Mouse (Mus musculus) cortical plate, adult 2 months (tissue): ENCODE results near the gene Atp6v1b1.

Source experiments
- CTCF ChIP-seq: fragments of 200-500 bp; IDR thresholded peaks from 2 replicates; pipeline ENCODE4 v1.5.1; 2011; ENCODE audit warnings: mild to moderate bottlenecking, control low read depth, low read length; ENCODE audit not compliant: insufficient read depth; ENCODE audit errors: extremely low read depth
- POLR2A ChIP-seq: fragments of 200-500 bp; IDR thresholded peaks from 2 replicates; pipeline ENCODE4 v1.6.1; 2011; ENCODE audit warnings: mild to moderate bottlenecking, low read length, control low read depth; ENCODE audit not compliant: insufficient read depth; ENCODE audit errors: extremely low read depth

DNA sequence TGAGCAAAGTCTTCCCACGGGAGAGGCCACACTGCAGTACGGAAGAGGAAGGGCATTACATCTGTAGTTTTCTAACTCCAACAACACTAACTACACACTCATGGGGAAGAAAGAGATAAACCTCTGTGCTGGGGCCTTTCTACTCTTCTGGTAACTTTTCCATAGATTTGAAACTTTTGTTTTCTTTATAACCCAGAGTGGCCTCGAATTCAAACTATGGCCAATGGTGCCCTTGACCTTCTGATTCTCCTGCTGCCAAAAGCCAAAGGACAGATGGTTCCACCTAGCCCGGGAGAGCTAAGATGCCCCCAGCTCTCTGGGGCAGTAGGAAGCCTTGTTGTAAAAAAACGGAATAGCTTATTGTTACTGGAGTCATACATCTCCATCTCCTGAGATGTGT is 42.8 kb upstream of the Atp6v1b1 start:
- TF ChIP-seq POLR2A (no peak), CTCF (no peak)
